ENCODE assay signal across 8 mouse cellular contexts in the genomic region with DNA sequence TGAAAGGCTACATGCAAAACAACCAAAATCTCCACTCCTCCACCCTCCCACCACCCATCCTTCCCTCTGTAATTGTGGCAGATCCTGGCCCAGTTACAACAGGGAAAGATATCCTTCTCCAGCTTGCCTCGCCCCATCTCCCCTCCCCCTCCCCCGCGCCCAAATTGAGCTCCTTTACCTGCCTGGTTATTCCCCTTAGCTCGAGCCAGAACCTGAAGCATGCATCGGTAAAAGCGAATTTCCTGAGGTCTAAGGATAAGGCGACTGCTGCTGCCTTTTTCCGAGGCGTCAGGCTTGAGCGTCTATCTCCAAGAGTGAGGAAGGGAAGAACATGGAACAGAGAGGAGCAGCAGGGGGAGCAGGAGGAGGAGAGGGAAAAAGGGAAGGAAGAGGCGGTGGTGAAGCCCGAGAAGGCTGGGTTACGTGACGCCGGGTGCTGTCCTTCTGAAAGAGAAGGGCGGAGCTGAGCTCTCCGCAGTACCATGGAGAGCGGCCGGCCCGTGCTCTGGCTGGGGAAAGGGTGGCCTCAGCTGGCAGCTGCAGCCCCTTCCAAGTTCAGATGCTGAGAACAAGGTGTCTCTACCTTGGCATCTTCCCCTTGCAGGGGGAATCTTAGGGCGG. TPM values are rescaled to one million over a fixed set of nuclear protein-coding genes. Genes with fewer than 3 reads are reported as not detected.
DNase-seq lines count a peak whose midpoint lies in the region; ATAC-seq and TF ChIP-seq lines count a peak whose summit lies in the region.

No protein-coding gene starts in this region.

- H3K27ac ChIP-seq in hindbrain, embryonic 16.5 days (ENCODE audit: low read depth, low read length): peak overlapping the region; percentile 96
- no peak overlapping the region for H3K27ac ChIP-seq in limb, embryonic 12.5 days

- no peaks in the 10 kb centered on the region for H3K27me3 ChIP-seq in hindbrain, embryonic 16.5 days (replicated peaks; ENCODE audit: control insufficient read depth, insufficient read depth, low read length)
- H3K27me3 ChIP-seq in limb, embryonic 12.5 days: peaks cover 16% of the 10 kb centered on the region
- no peaks in the 10 kb centered on the region for H3K27me3 ChIP-seq in myocyte (ENCODE audit: control insufficient read depth, insufficient read depth, insufficient read length)

- WGBS in hindbrain, embryonic 16.5 days: under 1% methylated on average over 21 of the region's 21 CpGs
- 2% methylated on average over 21 of the region's 21 CpGs for WGBS in limb, embryonic 12.5 days

- H3ac ChIP-seq in myocyte (ENCODE audit: control insufficient read depth, insufficient read length): no peak overlapping the region

- H3K9ac ChIP-seq in hindbrain, embryonic 16.5 days (ENCODE audit: low read depth, low read length): peak overlapping the region; percentile 81
- no peak overlapping the region for H3K9ac ChIP-seq in limb, embryonic 12.5 days (replicated peaks)

- H3K79me2 ChIP-seq in myocyte (ENCODE audit: control insufficient read depth, insufficient read depth): no peaks in the 10 kb centered on the region

- H3K9me3 ChIP-seq in hindbrain, embryonic 16.5 days (ENCODE audit: control insufficient read depth, low read length): peaks cover 10% of the 10 kb centered on the region
- H3K9me3 ChIP-seq in limb, embryonic 12.5 days: peaks cover 7% of the 10 kb centered on the region

- H3K36me3 ChIP-seq in hindbrain, embryonic 16.5 days (ENCODE audit: control insufficient read depth, insufficient read depth, low read length): peaks cover 16% of the 10 kb centered on the region
- H3K36me3 ChIP-seq in limb, embryonic 12.5 days: no peaks in the 10 kb centered on the region
- H3K36me3 ChIP-seq in myocyte (ENCODE audit: control insufficient read depth, insufficient read depth): no peaks in the 10 kb centered on the region

- peak overlapping the region; percentile 69 for H3K4me2 ChIP-seq in hindbrain, embryonic 16.5 days (ENCODE audit: low read length)
- peak overlapping the region; percentile 43 for H3K4me2 ChIP-seq in limb, embryonic 12.5 days
- peak overlapping the region; percentile 65 for H3K4me2 ChIP-seq in myocyte (ENCODE audit: low read depth)

- peak; percentile 95 for ATAC-seq in hindbrain, embryonic 16.5 days
- peak; percentile 83 for ATAC-seq in limb, embryonic 12.5 days (ENCODE audit: insufficient number of reproducible peaks, insufficient read depth, low FRiP score, low TSS enrichment, low read depth)

- peak; percentile 24 to 26 for DNase-seq in adrenal gland, adult 18-20 months (ENCODE audit: low spot score in 2 of 2)
- DNase-seq in cerebellum, adult 8-10 months: peak; percentile 85
- peak; percentile 67 for DNase-seq in forelimb bud, embryonic 11.5 days (ENCODE audit: low read depth, low spot score)
- DNase-seq in testis, postnatal 14 days (ENCODE audit: low spot score): peak; percentile 52
- no peak for DNase-seq in spleen, postnatal 14 days (ENCODE audit: low spot score in 2 of 2)

- H3K4me1 ChIP-seq in hindbrain, embryonic 16.5 days (ENCODE audit: control insufficient read depth, insufficient read depth, low read depth, low read length): peaks cover 4% of the 10 kb centered on the region
- H3K4me1 ChIP-seq in limb, embryonic 12.5 days (replicated peaks): 0 out of 2 replicates have a peak, but pooled peaks cover 3% of the 10 kb centered on the region

- TF ChIP-seq POLR2A in myocyte (IDR thresholded peaks at IDR 0.05; ENCODE audit: insufficient read length, low read depth): no peak

- peak overlapping the region; percentile 63 for H3K4me3 ChIP-seq in hindbrain, embryonic 16.5 days (ENCODE audit: low read length)
- H3K4me3 ChIP-seq in limb, embryonic 12.5 days (replicated peaks): peak overlapping the region; percentile 23; the same call in 1 of the 2 replicates
- no peak overlapping the region for H3K4me3 ChIP-seq in myocyte

TF ChIP-seq in myocyte, 11 proteins besides CTCF, POLR2A, EP300 and RAD21:
- TF ChIP-seq USF1 (IDR thresholded peaks at IDR 0.05; ENCODE audit: low read depth) (no peak), MYOD1 (IDR thresholded peaks at IDR 0.05; ENCODE audit: control insufficient read depth in 1 of 3, insufficient read length in 2 of 3, low read depth in 2 of 3) (peak in 1 of 3 experiments; percentile 14), E2F4 (IDR thresholded peaks at IDR 0.05; ENCODE audit: insufficient read depth) (no peak), POLR2AphosphoS2 (IDR thresholded peaks at IDR 0.05; ENCODE audit: insufficient read length, low read depth) (no peak), MYOG (IDR thresholded peaks at IDR 0.05; ENCODE audit: control insufficient read depth in 1 of 3, insufficient read depth in 1 of 3, insufficient read length in 2 of 3, low read depth in 2 of 3) (peak in 1 of 3 experiments; percentile 50), MAX (IDR thresholded peaks at IDR 0.05; ENCODE audit: low read depth) (no peak), SRF (IDR thresholded peaks at IDR 0.05; ENCODE audit: control insufficient read depth, insufficient read length, low read depth) (no peak), CEBPB (IDR thresholded peaks at IDR 0.05; ENCODE audit: insufficient read depth, poor library complexity, severe bottlenecking) (no peak), TCF12 (IDR thresholded peaks at IDR 0.05; ENCODE audit: insufficient read depth, poor library complexity, severe bottlenecking) (no peak), REST (IDR thresholded peaks at IDR 0.05; ENCODE audit: insufficient read depth, insufficient read length) (peak; percentile 97), TCF3 (IDR thresholded peaks at IDR 0.05; ENCODE audit: insufficient read length, low read depth) (no peak)

RNA-seq across cellular contexts. Expression of a gene that starts 0.3 kb away (rescaled TPM):
- total RNA-seq in adrenal gland, adult 18-20 months (2021): 10 to 100 TPM; 12.1 to 15.1 TPM
- 229 and 250 TPM in 2 replicates for polyA plus RNA-seq in hindbrain, embryonic 16.5 days (2015; fragmentation: Nextera tagmentation; extraction: Ambion mirVana)
- 8.7 and 9.8 TPM in 2 replicates for polyA plus RNA-seq in limb, embryonic 12.5 days (2016; fragmentation: Nextera tagmentation; extraction: Ambion mirVana)
- 0.05 TPM for polyA plus RNA-seq in myocyte (2012; fragmentation: generic; extraction: Trizol)

Comparison
In these comparisons a context has a peak if more than half of its experiments do, and no peak if none do; other contexts are left out.
1. DNase-seq: peak in adrenal gland, adult 18-20 months (2 of 2), cerebellum, adult 8-10 months (single experiment), forelimb bud, embryonic 11.5 days (single experiment) and testis, postnatal 14 days (single experiment); none in spleen, postnatal 14 days (0 of 2).
2. RNA of a gene that starts 0.3 kb away (polyA plus RNA-seq): 229 to 250 TPM in hindbrain, embryonic 16.5 days; 8.7 to 9.8 TPM in limb, embryonic 12.5 days and 0.05 TPM in myocyte (single experiment); every median in the first group is over 10 times any median in the second.
3. Peak in every context shown above with its lines, with median percentiles within 50 percentile points of each other: H3K4me2 ChIP-seq.